Comparison of ENCODE assay signal across 8 mouse cellular contexts in the genomic region with DNA sequence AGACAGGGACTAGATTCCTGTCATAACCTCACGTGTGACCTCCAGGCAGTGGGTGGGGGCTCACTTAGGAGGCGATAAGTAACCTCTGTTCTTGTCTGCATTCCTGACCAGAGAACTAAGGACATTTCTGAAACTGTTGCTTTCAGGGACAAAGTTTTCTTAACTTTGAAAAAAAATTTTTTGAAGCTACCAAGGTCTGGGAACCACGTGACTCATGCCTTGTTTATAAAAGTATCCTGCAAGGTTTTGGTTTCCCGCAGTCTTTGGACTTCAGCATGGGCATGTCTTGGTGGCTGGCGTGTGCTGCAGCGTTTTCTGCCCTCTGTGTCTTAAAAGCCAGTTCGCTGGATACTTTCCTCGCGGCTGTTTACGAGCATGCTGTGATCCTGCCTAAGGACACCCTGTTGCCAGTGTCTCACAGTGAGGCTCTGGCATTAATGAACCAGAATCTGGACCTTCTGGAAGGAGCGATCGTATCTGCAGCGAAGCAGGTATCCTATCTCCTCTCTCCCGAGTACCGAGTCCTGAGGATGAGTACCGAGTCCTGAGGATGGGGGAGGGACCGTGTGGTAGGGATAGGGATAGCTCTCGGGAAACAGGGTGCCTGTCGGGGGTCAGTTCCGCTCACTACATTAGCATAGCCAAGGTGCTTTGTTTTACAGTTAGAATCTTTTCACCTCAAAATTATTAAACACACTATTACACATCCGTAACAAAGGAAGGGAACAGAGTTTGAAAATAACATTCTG. TPM values are rescaled to one million over a fixed set of nuclear protein-coding genes. Genes with fewer than 3 reads are reported as not detected.
DNase-seq lines count a peak whose midpoint lies in the region; ATAC-seq and TF ChIP-seq lines count a peak whose summit lies in the region.

A gene (plus strand): TSS at position 88 of the 749 bp plus-strand sequence.

- H3K27me3 ChIP-seq in hindbrain, embryonic 16.5 days (replicated peaks; ENCODE audit: control insufficient read depth, insufficient read depth, low read length) = no peaks in the 10 kb centered on the region
- no peaks in the 10 kb centered on the region for H3K27me3 ChIP-seq in liver, embryonic 13.5 days
- H3K27me3 ChIP-seq in small intestine, adult 2 months (ENCODE audit: control insufficient read depth, insufficient read depth, low read length) = no peaks in the 10 kb centered on the region

- H3K4me2 ChIP-seq in hindbrain, embryonic 16.5 days (ENCODE audit: low read length) = peak within 1 kb of the TSS; percentile 45
- H3K4me2 ChIP-seq in liver, embryonic 13.5 days = peak within 1 kb of the TSS; percentile 49

- no peak within 1 kb of the TSS for H3K27ac ChIP-seq in hindbrain, embryonic 16.5 days (ENCODE audit: low read depth, low read length)
- H3K27ac ChIP-seq in liver, embryonic 13.5 days = no peak within 1 kb of the TSS
- H3K27ac ChIP-seq in small intestine, adult 2 months (ENCODE audit: insufficient read depth, low read depth, low read length) = peak within 1 kb of the TSS; percentile 60

- no peaks in the 10 kb centered on the region for H3K4me1 ChIP-seq in hindbrain, embryonic 16.5 days (ENCODE audit: control insufficient read depth, insufficient read depth, low read depth, low read length)
- H3K4me1 ChIP-seq in liver, embryonic 13.5 days (replicated peaks) = no peaks in the 10 kb centered on the region
- H3K4me1 ChIP-seq in small intestine, adult 2 months (ENCODE audit: control insufficient read depth, insufficient read depth, insufficient read length, low read length) = peaks cover 16% of the 10 kb centered on the region; the same call in 1 of the 2 replicates

- no peak for TF ChIP-seq POLR2A in small intestine, adult 2 months (IDR thresholded peaks at IDR 0.05; ENCODE audit: low read depth, low read length)

- DNase-seq in cerebellum, postnatal 25 days = peak; percentile 4 to 8
- no peak for DNase-seq in cerebellum, postnatal 36 days
- DNase-seq in embryo, embryonic 10 days (ENCODE audit: low spot score) = peak; percentile 32
- DNase-seq in liver, embryonic 13.5 days = no peak
- no peak for DNase-seq in frontal cortex, postnatal 10 days (ENCODE audit: low spot score in 2 of 2)
- no peak for DNase-seq in cerebellum, adult 18-20 months

- peak within 1 kb of the TSS; percentile 14 for H3K4me3 ChIP-seq in hindbrain, embryonic 16.5 days (ENCODE audit: low read length)
- peak within 1 kb of the TSS; percentile 13; the same call in 1 of the 2 replicates for H3K4me3 ChIP-seq in liver, embryonic 13.5 days (replicated peaks)
- H3K4me3 ChIP-seq in small intestine, adult 2 months (ENCODE audit: low read depth, low read length) = peak within 1 kb of the TSS; percentile 57

- no peaks in the 10 kb centered on the region for H3K36me3 ChIP-seq in hindbrain, embryonic 16.5 days (ENCODE audit: control insufficient read depth, insufficient read depth, low read length)
- H3K36me3 ChIP-seq in liver, embryonic 13.5 days = no peaks in the 10 kb centered on the region
- H3K36me3 ChIP-seq in small intestine, adult 2 months (ENCODE audit: control insufficient read depth, insufficient read depth, low read length) = peaks cover 4% of the 10 kb centered on the region; the same call in 1 of the 2 replicates

- 0 out of 2 replicates have a peak within 1 kb of the TSS, but pooled peaks have one; percentile 4 for H3K9ac ChIP-seq in hindbrain, embryonic 16.5 days (ENCODE audit: low read depth, low read length)
- no peak within 1 kb of the TSS for H3K9ac ChIP-seq in liver, embryonic 13.5 days

- TF ChIP-seq CTCF in small intestine, adult 2 months (IDR thresholded peaks at IDR 0.05; ENCODE audit: extremely low read depth, insufficient read length, insufficient replicate concordance, low read depth, low read length) = no peak

- peak; percentile 17; the same call in 1 of the 2 replicates for ATAC-seq in hindbrain, embryonic 16.5 days
- no peak for ATAC-seq in liver, embryonic 13.5 days (ENCODE audit: low read depth)

- 38% methylated on average over 21 of the region's 21 CpGs for WGBS in hindbrain, embryonic 16.5 days
- 28% methylated on average over 21 of the region's 21 CpGs for WGBS in liver, embryonic 13.5 days (ENCODE audit: insufficient replicate concordance)
- 13% methylated on average over 21 of the region's 21 CpGs for WGBS in small intestine, adult 2 months

- H3K9me3 ChIP-seq in hindbrain, embryonic 16.5 days (ENCODE audit: control insufficient read depth, low read length) = no peaks in the 10 kb centered on the region
- no peaks in the 10 kb centered on the region for H3K9me3 ChIP-seq in liver, embryonic 13.5 days (replicated peaks)

RNA-seq across cellular contexts. Expression of the gene that starts here (rescaled TPM):
- 0.35 and 0.73 TPM in 2 replicates for polyA plus RNA-seq in hindbrain, embryonic 16.5 days (2015; fragmentation: Nextera tagmentation; extraction: Ambion mirVana)
- polyA plus RNA-seq in liver, embryonic 13.5 days (2015; fragmentation: Nextera tagmentation; extraction: Ambion mirVana) = 0.92 and 1.1 TPM in 2 replicates
- polyA plus RNA-seq in small intestine, adult 2 months (2012; rRNA removed) = 9.0 and 118 TPM in 2 replicates

Comparison
In these comparisons a context has a peak if more than half of its experiments do, and no peak if none do; other contexts are left out.
1. DNase-seq: peak in cerebellum, postnatal 25 days (2 of 2) and embryo, embryonic 10 days (single experiment); none in cerebellum, postnatal 36 days (0 of 2), liver, embryonic 13.5 days (single experiment), frontal cortex, postnatal 10 days (0 of 2) and cerebellum, adult 18-20 months (0 of 2).
2. Peak in ATAC-seq, H3K4me3 ChIP-seq, H3K9ac ChIP-seq and H3K4me2 ChIP-seq in hindbrain, embryonic 16.5 days; RNA of the gene not detected or under 1 TPM.
3. Peak in every context shown above with its lines, with median percentiles within 50 percentile points of each other: H3K4me3 ChIP-seq.